In the genomic region with DNA sequence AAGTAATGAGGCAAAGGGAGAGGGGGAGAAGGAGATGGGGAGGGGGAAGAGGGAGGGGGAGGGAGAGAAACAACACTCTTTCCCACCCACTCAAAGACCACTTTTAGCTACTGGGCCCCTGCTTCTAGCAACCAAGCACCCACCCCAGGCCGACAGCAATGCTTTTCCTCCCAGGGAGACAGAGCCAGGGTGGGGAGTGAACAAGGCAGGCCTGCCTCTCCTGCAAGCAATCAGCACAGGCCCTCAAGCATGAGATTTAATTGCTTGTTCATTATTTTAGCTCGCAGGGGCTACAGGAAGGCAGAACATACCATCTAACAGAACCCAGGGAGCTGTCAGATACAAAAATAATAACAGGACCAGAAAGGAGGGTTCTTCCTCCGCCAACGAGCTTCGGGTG, we compare ENCODE assay signal across 11 mouse cellular contexts.
"Had no signal": no experiment of that assay in that cellular context is flagged by ENCODE, and none has a peak within 500 bp of the region (broad histone marks: within the 10 kb centered on the region; RNA-seq: fewer than 3 reads in every experiment).

No protein-coding gene starts in this region.

- DNase-seq: kidney, adult 8-10 months; kidney, postnatal 36 days; lung, adult 18-20 months; right cerebral cortex, postnatal 14 days had no signal

- H3K4me3 ChIP-seq: layer of hippocampus, adult 2 months; limb, embryonic 13.5 days; midbrain, embryonic 13.5 days had no signal

- ATAC-seq: intestine, postnatal 0 days; midbrain, embryonic 13.5 days had no signal

- H3K9me3 ChIP-seq: limb, embryonic 13.5 days; midbrain, embryonic 13.5 days had no signal

- H3K27me3 ChIP-seq: limb, embryonic 13.5 days; midbrain, embryonic 13.5 days had no signal

- H3K4me2 ChIP-seq: limb, embryonic 13.5 days; midbrain, embryonic 13.5 days had no signal

- H3K9ac ChIP-seq: limb, embryonic 13.5 days; liver, embryonic 14.5 days; midbrain, embryonic 13.5 days had no signal

- H3K36me3 ChIP-seq: limb, embryonic 13.5 days; midbrain, embryonic 13.5 days had no signal

- H3K4me1 ChIP-seq: limb, embryonic 13.5 days; midbrain, embryonic 13.5 days had no signal

- H3K27ac ChIP-seq: kidney, postnatal 0 days; layer of hippocampus, adult 2 months; limb, embryonic 13.5 days; liver, embryonic 14.5 days; midbrain, embryonic 13.5 days; stomach, postnatal 0 days had no signal
